Mouse (Mus musculus) stomach, postnatal 0 days (tissue): ENCODE measurements around the gene Rtkn2. TPM values are rescaled to one million over a fixed set of nuclear protein-coding genes. Genes with fewer than 3 reads are reported as not detected.

Experiments used
- ATAC-seq: fragments of 200-750 bp; cut with Nextera tagmentation; 2 replicates; pipeline ENCODE4 v1.8.0; 2017; ENCODE audit not compliant: low FRiP score, low TSS enrichment
- DNase-seq: peaks from one replicate; pipeline ENCODE4 v3.0.0-alpha.2; 2016; ENCODE audit warnings: low spot score
- H3K27ac ChIP-seq: fragments of 300-500 bp; sonication (generic); replicated peaks from 2 replicates; pipeline ENCODE4 v1.5.1; 2014; ENCODE audit warnings: mild to moderate bottlenecking, control low read depth
- H3K27me3 ChIP-seq: fragments of 300-500 bp; sonication (generic); 2 replicates; pipeline ENCODE4 v1.6.1; 2014; ENCODE audit warnings: low read length; ENCODE audit not compliant: control insufficient read depth, insufficient read depth
- H3K36me3 ChIP-seq: fragments of 300-500 bp; sonication (generic); 2 replicates; pipeline ENCODE4 v1.6.1; 2014; ENCODE audit warnings: low read length, mixed read lengths; ENCODE audit not compliant: control insufficient read depth, insufficient read depth
- H3K4me1 ChIP-seq: fragments of 300-500 bp; sonication (generic); replicated peaks from 2 replicates; pipeline ENCODE4 v1.6.1; 2014; ENCODE audit warnings: antibody characterized with exemption; ENCODE audit not compliant: control insufficient read depth, insufficient read depth
- H3K4me2 ChIP-seq: fragments of 300-500 bp; sonication (generic); replicated peaks from 2 replicates; pipeline ENCODE4 v1.6.1; 2014; ENCODE audit warnings: low read depth, mild to moderate bottlenecking, control low read depth, moderate library complexity
- H3K4me3 ChIP-seq: fragments of 300-500 bp; sonication (generic); 2 replicates; pipeline ENCODE4 v1.5.1; 2014; ENCODE audit warnings: low read depth, low read length, control low read depth
- H3K9ac ChIP-seq: fragments of 300-500 bp; sonication (generic); 2 replicates; pipeline ENCODE4 v1.6.1; 2014; ENCODE audit warnings: mild to moderate bottlenecking, low read length, control low read depth, mixed read lengths
- H3K9me3 ChIP-seq: fragments of 300-500 bp; sonication (generic); 2 replicates; pipeline ENCODE4 v1.6.1; 2016; ENCODE audit warnings: low read length; ENCODE audit not compliant: control insufficient read depth
- CTCF ChIP-seq: IDR thresholded peaks from 2 replicates; pipeline ENCODE4 v1.5.1; 2016; ENCODE audit warnings: antibody characterized with exemption, low read depth, mild to moderate bottlenecking, moderate library complexity
- EP300 ChIP-seq: optimal IDR thresholded peaks from 2 replicates; pipeline ENCODE3; 2016; ENCODE audit warnings: antibody characterized with exemption
- WGBS: fragments of 180-500 bp; shearing (Covaris S2); extraction: QIAGEN DNeasy Blood & Tissue Kit; methylation state at CpG from one replicate; pipeline ENCODE4 v1.1.7; 2014; 5-methylcytosine and 5-hydroxymethylcytosine counted together
- polyA plus RNA-seq: library from polyadenylated mRNA; unstranded; fragments of >200 nt; fragmentation: Nextera tagmentation; extraction: Ambion mirVana; gene quantifications from 2 replicates; pipeline ENCODE4 v1.2.1, GENCODE M21; 2015

Rtkn2 gene
- polyA plus RNA-seq, 1 experiment from 2014 or later: 1.8 TPM

DNA sequence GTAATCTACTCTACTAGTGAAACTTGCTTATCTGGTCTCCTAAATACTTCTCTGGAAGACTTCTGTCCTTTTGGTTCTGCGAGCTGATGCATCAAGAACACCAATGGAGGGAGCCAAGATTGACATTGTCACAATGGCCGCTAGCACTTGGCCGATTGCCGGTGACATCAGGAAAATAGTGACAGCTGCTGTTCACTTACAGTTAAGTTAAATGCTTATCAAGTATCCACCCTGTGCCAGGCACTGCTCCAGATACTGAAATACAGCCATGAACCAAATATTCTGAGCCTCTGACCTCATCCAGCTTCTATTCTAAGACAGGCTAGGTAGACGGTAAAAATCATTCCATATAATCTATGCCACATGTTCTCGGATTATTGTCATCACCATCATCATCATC, 123.2 kb downstream of the Rtkn2 start:
- Histone ChIP-seq H3K4me2 (no peak overlapping the region), H3K27ac (no peak overlapping the region; the same call in 1 of the 2 replicates), H3K27me3 (no peaks in the 10 kb centered on the region), H3K36me3 (peaks cover 10% of the 10 kb centered on the region), H3K9me3 (no peaks in the 10 kb centered on the region), H3K9ac (no peak overlapping the region), H3K4me1 (peaks cover 9% of the 10 kb centered on the region), H3K4me3 (no peak overlapping the region)
- DNase-seq (no peak), ATAC-seq (no peak)
- TF ChIP-seq EP300: no peak
- no peak for TF ChIP-seq CTCF
- WGBS: 86% methylated on average over 6 of the region's 6 CpGs

DNA sequence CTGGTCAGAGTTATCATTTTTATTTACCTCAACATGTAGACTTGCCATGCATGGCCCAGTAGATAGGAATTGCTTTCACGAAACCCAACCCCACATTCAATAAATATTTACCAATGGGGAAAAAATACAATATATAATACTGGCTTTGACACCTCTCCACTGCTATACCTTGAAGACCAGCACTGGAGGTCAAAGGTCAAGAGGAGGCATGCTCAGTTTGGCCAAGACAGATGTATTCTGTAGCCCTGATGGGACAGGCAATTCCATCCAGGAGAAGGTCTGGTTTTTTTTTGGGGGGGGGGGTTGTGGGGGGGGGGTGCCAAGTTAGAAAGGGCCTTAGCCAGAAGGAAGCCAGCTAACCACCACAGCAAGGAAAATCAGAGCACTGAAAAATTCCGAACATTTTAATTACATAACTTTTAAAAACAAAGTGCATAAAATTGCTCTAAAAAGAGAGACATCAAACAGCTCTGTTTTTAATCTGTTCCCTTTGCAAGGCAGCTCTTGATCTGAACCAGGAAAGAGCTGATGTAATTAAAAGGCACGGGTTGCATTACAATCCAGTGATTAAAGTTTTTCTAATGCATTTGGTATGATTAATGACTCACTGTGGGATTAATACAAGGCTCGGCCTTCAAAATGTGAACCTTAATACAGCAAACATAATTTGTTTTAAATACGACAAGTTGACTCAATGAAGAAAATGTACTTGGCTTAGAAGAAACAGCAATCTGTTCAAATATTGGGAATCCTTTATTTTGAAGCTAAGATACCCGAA, 123.9 kb downstream of the Rtkn2 start:
- 21% methylated on average over 6 of the region's 6 CpGs for WGBS
- no peaks in the 10 kb centered on the region for H3K9me3 ChIP-seq
- peak overlapping the region; percentile 89 for H3K27ac ChIP-seq
- H3K4me3 ChIP-seq: no peak overlapping the region
- no peak for DNase-seq
- no peak for TF ChIP-seq EP300
- TF ChIP-seq CTCF: no peak
- peaks cover 5% of the 10 kb centered on the region for H3K36me3 ChIP-seq
- H3K27me3 ChIP-seq: no peaks in the 10 kb centered on the region
- H3K9ac ChIP-seq: no peak overlapping the region
- ATAC-seq: peak; percentile 68
- peaks cover 9% of the 10 kb centered on the region for H3K4me1 ChIP-seq
- no peak overlapping the region for H3K4me2 ChIP-seq

DNA sequence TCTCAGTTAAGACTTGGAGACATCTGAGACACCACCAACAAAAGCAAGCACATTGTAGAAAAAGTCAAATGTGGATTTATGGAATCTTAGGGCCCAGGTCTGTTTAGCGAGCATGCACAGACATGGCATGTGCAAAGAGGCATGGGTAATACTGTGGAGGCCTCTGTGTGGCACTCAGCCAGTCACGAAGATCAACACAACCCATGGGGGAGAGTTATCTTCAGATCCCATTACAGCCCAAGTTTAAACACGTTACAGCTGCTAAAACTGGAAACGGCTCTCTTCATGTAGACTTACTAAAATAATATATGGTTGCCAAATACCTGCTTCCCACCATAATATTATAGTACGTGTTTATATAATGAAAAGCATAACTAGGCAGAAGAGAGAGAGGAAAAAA, 124.6 kb downstream of the Rtkn2 start:
- Histone ChIP-seq H3K9ac (no peak overlapping the region), H3K27ac (peak overlapping the region; percentile 89), H3K27me3 (no peaks in the 10 kb centered on the region), H3K36me3 (peaks cover 7% of the 10 kb centered on the region; the same call in 1 of the 2 replicates), H3K4me1 (peaks cover 9% of the 10 kb centered on the region), H3K4me2 (no peak overlapping the region), H3K9me3 (no peaks in the 10 kb centered on the region), H3K4me3 (no peak overlapping the region)
- peak; percentile 52 for DNase-seq
- WGBS: 19% methylated on average over 5 of the region's 5 CpGs
- no peak for TF ChIP-seq CTCF
- TF ChIP-seq EP300: peak; percentile 30
- peak; percentile 82 for ATAC-seq

DNA sequence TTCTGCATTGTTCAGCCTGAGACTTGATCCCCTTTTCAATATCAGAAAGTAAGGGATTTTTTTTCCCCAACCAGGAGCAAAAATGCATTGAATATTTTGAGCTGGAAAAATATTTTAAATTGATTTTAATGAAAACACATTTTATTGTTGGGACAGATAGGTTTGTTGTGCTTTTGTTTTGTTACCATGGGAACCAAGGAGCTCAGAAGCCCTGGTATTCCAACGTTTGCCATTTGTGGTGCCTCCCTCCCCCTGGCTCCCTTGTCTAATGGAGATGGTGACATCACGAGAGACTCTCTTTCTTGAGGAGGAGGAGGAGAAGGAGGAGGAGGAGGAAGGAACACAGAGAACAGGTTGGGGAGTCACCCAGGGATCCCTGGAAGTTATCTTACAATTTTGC, 125.1 kb downstream of the Rtkn2 start:
- H3K9ac ChIP-seq: no peak overlapping the region
- H3K4me2 ChIP-seq: 0 out of 2 replicates have a peak overlapping the region, but pooled peaks have one; percentile 9
- H3K4me3 ChIP-seq: no peak overlapping the region
- peak overlapping the region; percentile 89 for H3K27ac ChIP-seq
- peak; percentile 30 for DNase-seq
- peaks cover 7% of the 10 kb centered on the region; the same call in 1 of the 2 replicates for H3K36me3 ChIP-seq
- WGBS: 7% methylated on average over 2 of the region's 2 CpGs
- no peaks in the 10 kb centered on the region for H3K27me3 ChIP-seq
- TF ChIP-seq EP300 (no peak), CTCF (no peak)
- no peaks in the 10 kb centered on the region for H3K9me3 ChIP-seq
- peaks cover 9% of the 10 kb centered on the region for H3K4me1 ChIP-seq
- ATAC-seq: peak; percentile 61

DNA sequence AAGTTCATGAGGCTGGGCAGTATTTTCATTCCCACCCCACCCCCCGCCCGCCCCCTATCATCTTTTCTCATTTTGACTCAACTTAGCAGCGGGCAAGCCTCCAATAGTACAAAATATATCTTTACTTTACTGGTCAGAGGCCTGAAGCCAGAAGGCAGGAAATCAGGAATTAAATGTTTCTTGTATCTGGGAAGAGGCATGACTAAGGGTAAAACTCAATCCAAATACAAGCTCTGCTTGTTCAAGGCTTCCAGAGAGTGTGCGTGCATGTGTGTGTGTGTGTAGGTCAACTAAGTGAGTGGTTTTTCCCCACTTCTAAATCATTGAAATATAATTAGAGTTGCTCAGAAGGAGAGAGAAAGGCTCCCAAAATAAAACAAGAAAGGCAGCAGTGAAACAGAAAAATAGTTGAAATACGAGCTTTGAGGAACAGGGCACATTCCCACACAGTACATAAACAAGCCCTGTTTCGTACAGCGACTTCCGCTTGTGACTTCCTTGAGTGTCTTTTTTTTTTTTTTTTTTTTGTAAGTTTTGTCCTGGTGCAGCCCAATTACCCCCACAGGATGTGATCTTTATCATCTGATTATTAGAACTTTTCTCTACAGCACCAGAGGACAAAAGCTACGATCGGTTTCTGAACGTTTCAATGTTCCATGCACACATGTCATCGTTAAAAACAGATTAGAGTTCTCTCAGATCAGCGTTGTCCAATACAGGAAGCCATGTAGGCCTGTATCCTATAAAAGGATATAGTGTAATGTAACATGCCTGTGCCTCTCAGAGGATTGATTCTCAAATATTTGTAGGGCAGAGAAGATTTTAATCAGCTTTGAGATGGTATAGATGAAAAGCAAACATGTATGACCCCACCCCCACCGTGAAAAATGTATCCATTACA, 125.8 kb downstream of the Rtkn2 start:
- Histone ChIP-seq H3K36me3 (peaks cover 7% of the 10 kb centered on the region; the same call in 1 of the 2 replicates), H3K27ac (peak overlapping the region; percentile 89), H3K9me3 (no peaks in the 10 kb centered on the region), H3K4me3 (no peak overlapping the region), H3K27me3 (no peaks in the 10 kb centered on the region), H3K4me1 (peaks cover 9% of the 10 kb centered on the region), H3K4me2 (0 out of 2 replicates have a peak overlapping the region, but pooled peaks have one; percentile 9), H3K9ac (no peak overlapping the region)
- TF ChIP-seq CTCF (no peak), EP300 (no peak)
- no peak for DNase-seq
- WGBS: 22% methylated on average over 14 of the region's 14 CpGs
- ATAC-seq: peak; percentile 43; the same call in 1 of the 2 replicates
